Mouse (Mus musculus) G1E-ER4 (cell line): ENCODE measurements around the gene Gmpr2. TPM values are rescaled to one million over a fixed set of nuclear protein-coding genes. Genes with fewer than 3 reads are reported as not detected.

Experiments
- GATA1 ChIP-seq: IDR thresholded peaks from one replicate; pipeline ENCODE4 v1.8.0; 2012; ENCODE audit warnings: low read length, inconsistent platforms
- polyA plus RNA-seq: library from polyadenylated mRNA; stranded (reverse); fragments of >175 nt; gene quantifications from 2 replicates; pipeline ENCODE4 v1.2.3, GENCODE M21; 2012

Gmpr2 gene
- polyA plus RNA-seq, result 24.5 and 33.3 TPM in 2 replicates

GRCm38 (mm10) chr14:55671833-55672740, at the start of gene Gmpr2, which contains the start of gene Nedd8:
TSS of gene Gmpr2 (plus strand) at chr14:55671941.
TSS of gene Nedd8 (minus strand) at chr14:55672124.
- no peak for TF ChIP-seq GATA1

GRCm38 (mm10) chr14:55628077-55628827, 43.5 kb upstream of the Gmpr2 start:
- no peak for TF ChIP-seq GATA1

GRCm38 (mm10) chr14:55629312-55629711, 42.4 kb upstream of the Gmpr2 start:
- no peak for TF ChIP-seq GATA1

- no peak for TF ChIP-seq GATA1
These were observed 36.7 kb upstream of the Gmpr2 start for GRCm38 (mm10) chr14:55634874-55635522.

GRCm38 (mm10) chr14:55635523-55636007, 36.2 kb upstream of the Gmpr2 start, which contains the start of gene Ipo4:
TSS of gene Ipo4 (minus strand) at chr14:55635957.
- no peak for TF ChIP-seq GATA1

GRCm38 (mm10) chr14:55637795-55638194, 33.9 kb upstream of the Gmpr2 start, which contains the start of gene Gm49378:
TSS of gene Gm49378 (minus strand) at chr14:55637895.
- TF ChIP-seq GATA1, result no peak

- TF ChIP-seq GATA1, result no peak
These were observed 30.9 kb upstream of the Gmpr2 start for GRCm38 (mm10) chr14:55640816-55641215.

GRCm38 (mm10) chr14:55641291-55641690, 30.4 kb upstream of the Gmpr2 start:
- no peak for TF ChIP-seq GATA1

- TF ChIP-seq GATA1, result no peak
These were observed 29.1 kb upstream of the Gmpr2 start for GRCm38 (mm10) chr14:55642679-55643059.

- no peak for TF ChIP-seq GATA1
These were observed 28.5 kb upstream of the Gmpr2 start, which contains the start of gene Tm9sf1 for GRCm38 (mm10) chr14:55643060-55643907. TSS of gene Tm9sf1 (minus strand) at chr14:55643806.

GRCm38 (mm10) chr14:55644261-55644888, 27.4 kb upstream of the Gmpr2 start:
- TF ChIP-seq GATA1, result no peak

GRCm38 (mm10) chr14:55649884-55650283, 21.9 kb upstream of the Gmpr2 start, which contains the start of gene Tssk4:
TSS of gene Tssk4 (plus strand) at chr14:55650184.
- no peak for TF ChIP-seq GATA1

GRCm38 (mm10) chr14:55651528-55651927, 20.2 kb upstream of the Gmpr2 start:
- TF ChIP-seq GATA1, result no peak

- TF ChIP-seq GATA1, result no peak
These were observed 14.8 kb upstream of the Gmpr2 start for GRCm38 (mm10) chr14:55656935-55657334.

- TF ChIP-seq GATA1, result no peak
These were observed 13.7 kb upstream of the Gmpr2 start for GRCm38 (mm10) chr14:55658011-55658410.
